Mouse (Mus musculus) intestine, embryonic 14.5 days (tissue): ENCODE data around the gene Agt. TPM values are rescaled to one million over a fixed set of nuclear protein-coding genes. Genes with fewer than 3 reads are reported as not detected.

ENCODE experiments used
- ATAC-seq: fragments of 200-750 bp; cut with Nextera tagmentation; replicated peaks from 2 replicates; pipeline ENCODE4 v1.8.0; 2017; ENCODE audit warnings: low read depth, moderate number of reproducible peaks, moderate TSS enrichment, moderate library complexity; ENCODE audit not compliant: low FRiP score, low TSS enrichment
- DNase-seq: peaks from one replicate; pipeline ENCODE4 v3.0.0-alpha.2; 2018; ENCODE audit warnings: low spot score
- H3K27ac ChIP-seq: fragments of 300-500 bp; sonication (generic); 2 replicates; pipeline ENCODE4 v1.5.1; 2014; ENCODE audit warnings: low read depth, mild to moderate bottlenecking, control low read depth
- H3K27me3 ChIP-seq: fragments of 300-500 bp; sonication (generic); replicated peaks from 2 replicates; pipeline ENCODE4 v1.6.1; 2014; ENCODE audit warnings: low read length, control low read depth; ENCODE audit not compliant: control insufficient read depth, insufficient read depth
- H3K36me3 ChIP-seq: fragments of 300-500 bp; sonication (generic); 2 replicates; pipeline ENCODE4 v1.6.1; 2014; ENCODE audit warnings: low read length, control low read depth; ENCODE audit not compliant: control insufficient read depth, insufficient read depth
- H3K4me1 ChIP-seq: fragments of 300-500 bp; sonication (generic); replicated peaks from 2 replicates; pipeline ENCODE4 v1.6.1; 2014; ENCODE audit warnings: low read length, control low read depth, mixed read lengths; ENCODE audit not compliant: control insufficient read depth, insufficient read depth
- H3K4me2 ChIP-seq: fragments of 300-500 bp; sonication (generic); 2 replicates; pipeline ENCODE4 v1.6.1; 2014; ENCODE audit warnings: low read length
- H3K4me3 ChIP-seq: fragments of 300-500 bp; sonication (generic); 2 replicates; pipeline ENCODE4 v1.5.1; 2014; ENCODE audit warnings: low read depth, low read length, control low read depth, mixed read lengths
- H3K9ac ChIP-seq: fragments of 300-500 bp; sonication (generic); 2 replicates; pipeline ENCODE4 v1.6.1; 2014; ENCODE audit warnings: mild to moderate bottlenecking, low read length
- H3K9me3 ChIP-seq: fragments of 300-500 bp; sonication (generic); 2 replicates; pipeline ENCODE4 v1.6.1; 2016; ENCODE audit warnings: low read length, control low read depth; ENCODE audit not compliant: control insufficient read depth
- WGBS: fragments of 180-500 bp; shearing (Covaris S2); extraction: QIAGEN DNeasy Blood & Tissue Kit; methylation state at CpG from one replicate; pipeline ENCODE4 v1.1.7; 2014; 5-methylcytosine and 5-hydroxymethylcytosine counted together
- polyA plus RNA-seq: library from polyadenylated mRNA; unstranded; fragments of >200 nt; fragmentation: Nextera tagmentation; extraction: Ambion mirVana; gene quantifications from 2 replicates; pipeline ENCODE4 v1.2.1, GENCODE M21; 2014

The Agt gene
- polyA plus RNA-seq, 1 experiment from 2014 or later: 2.7 TPM

GRCm38 (mm10) chr8:124546371-124546770 is 23.1 kb downstream of the Agt start:
- no peak for ATAC-seq
- WGBS: 88% methylated on average over 6 of the region's 6 CpGs
- no peaks in the 10 kb centered on the region for H3K27me3 ChIP-seq

GRCm38 (mm10) chr8:124543272-124543671 is 26.2 kb downstream of the Agt start:
- no peak for ATAC-seq
- no peaks in the 10 kb centered on the region for H3K27me3 ChIP-seq
- H3K27ac ChIP-seq: no peak overlapping the region
- 98% methylated on average over 5 of the region's 5 CpGs for whole genome bisulfite sequencing
- H3K9me3 ChIP-seq: no peaks in the 10 kb centered on the region
- no peak overlapping the region for H3K4me3 ChIP-seq
- DNase-seq: no peak
- no peak overlapping the region for H3K9ac ChIP-seq
- peaks cover 94% of the 10 kb centered on the region for H3K36me3 ChIP-seq
- H3K4me2 ChIP-seq: no peak overlapping the region
- H3K4me1 ChIP-seq: no peaks in the 10 kb centered on the region

More at GRCm38 (mm10) chr8:124546371-124546770, 23.1 kb downstream of the Agt start:
- H3K36me3 ChIP-seq: peaks cover 92% of the 10 kb centered on the region
- DNase-seq: no peak
- no peak overlapping the region for H3K9ac ChIP-seq
- no peak overlapping the region for H3K4me3 ChIP-seq
- H3K4me2 ChIP-seq: no peak overlapping the region
- no peaks in the 10 kb centered on the region for H3K9me3 ChIP-seq
- no peaks in the 10 kb centered on the region for H3K4me1 ChIP-seq
- H3K27ac ChIP-seq: no peak overlapping the region

GRCm38 (mm10) chr8:124542001-124542400 is 27.5 kb downstream of the Agt start:
- H3K4me2 ChIP-seq: no peak overlapping the region
- 93% methylated on average over 4 of the region's 4 CpGs for WGBS
- DNase-seq (no peak), ATAC-seq (no peak)
- H3K9me3 ChIP-seq: no peaks in the 10 kb centered on the region
- no peaks in the 10 kb centered on the region for H3K4me1 ChIP-seq
- peaks cover 98% of the 10 kb centered on the region for H3K36me3 ChIP-seq
- no peak overlapping the region for H3K9ac ChIP-seq
- H3K27me3 ChIP-seq: no peaks in the 10 kb centered on the region
- H3K27ac ChIP-seq: no peak overlapping the region
- no peak overlapping the region for H3K4me3 ChIP-seq

GRCm38 (mm10) chr8:124540906-124541305 is 28.6 kb downstream of the Agt start:
- Histone ChIP-seq H3K27me3 (no peaks in the 10 kb centered on the region), H3K27ac (no peak overlapping the region), H3K9me3 (no peaks in the 10 kb centered on the region), H3K4me3 (no peak overlapping the region), H3K36me3 (peaks cover 88% of the 10 kb centered on the region), H3K9ac (no peak overlapping the region), H3K4me2 (no peak overlapping the region), H3K4me1 (no peaks in the 10 kb centered on the region)
- DNase-seq (no peak), ATAC-seq (peak; percentile 76; the same call in 1 of the 2 replicates)
- WGBS: 81% methylated on average over 12 of the region's 12 CpGs

- Histone ChIP-seq H3K4me3 (no peak overlapping the region), H3K9me3 (no peaks in the 10 kb centered on the region), H3K9ac (no peak overlapping the region), H3K27ac (no peak overlapping the region), H3K27me3 (no peaks in the 10 kb centered on the region), H3K4me2 (no peak overlapping the region), H3K36me3 (peaks cover 88% of the 10 kb centered on the region), H3K4me1 (no peaks in the 10 kb centered on the region)
- DNase-seq (no peak), ATAC-seq (no peak)
- WGBS: 86% methylated on average over 5 of the region's 5 CpGs
These were observed 34.1 kb downstream of the Agt start for GRCm38 (mm10) chr8:124535451-124535850.

- Histone ChIP-seq H3K9me3 (no peaks in the 10 kb centered on the region), H3K27me3 (no peaks in the 10 kb centered on the region), H3K9ac (no peak overlapping the region), H3K4me1 (no peaks in the 10 kb centered on the region), H3K4me2 (no peak overlapping the region), H3K27ac (no peak overlapping the region), H3K36me3 (peaks cover 86% of the 10 kb centered on the region), H3K4me3 (no peak overlapping the region)
- ATAC-seq (no peak), DNase-seq (no peak)
- WGBS: 93% methylated on average over 3 of the region's 3 CpGs
These were observed 36.9 kb downstream of the Agt start for GRCm38 (mm10) chr8:124532626-124533025.

GRCm38 (mm10) chr8:124530996-124531395 is 38.5 kb downstream of the Agt start:
- ATAC-seq: no peak
- Histone ChIP-seq H3K9me3 (no peaks in the 10 kb centered on the region), H3K4me2 (no peak overlapping the region), H3K27ac (no peak overlapping the region), H3K27me3 (no peaks in the 10 kb centered on the region), H3K36me3 (peaks cover 95% of the 10 kb centered on the region), H3K9ac (no peak overlapping the region), H3K4me3 (no peak overlapping the region), H3K4me1 (no peaks in the 10 kb centered on the region)
- DNase-seq: no peak
- 80% methylated on average over 4 of the region's 4 CpGs for WGBS

GRCm38 (mm10) chr8:124530556-124530955 is 39.0 kb downstream of the Agt start:
- no peak overlapping the region for H3K27ac ChIP-seq
- H3K4me1 ChIP-seq: no peaks in the 10 kb centered on the region
- H3K4me2 ChIP-seq: no peak overlapping the region
- H3K9ac ChIP-seq: no peak overlapping the region
- H3K9me3 ChIP-seq: no peaks in the 10 kb centered on the region
- H3K36me3 ChIP-seq: peaks cover 95% of the 10 kb centered on the region
- H3K4me3 ChIP-seq: no peak overlapping the region
- H3K27me3 ChIP-seq: no peaks in the 10 kb centered on the region
- ATAC-seq (no peak), DNase-seq (no peak)
- 91% methylated on average over 7 of the region's 7 CpGs for WGBS

- no peak for DNase-seq
- H3K4me2 ChIP-seq: no peak overlapping the region
- no peaks in the 10 kb centered on the region for H3K9me3 ChIP-seq
- H3K4me1 ChIP-seq: no peaks in the 10 kb centered on the region
- no peak for ATAC-seq
- no peak overlapping the region for H3K27ac ChIP-seq
- 88% methylated on average over 14 of the region's 14 CpGs for WGBS
- H3K27me3 ChIP-seq: no peaks in the 10 kb centered on the region
- H3K36me3 ChIP-seq: peaks cover 92% of the 10 kb centered on the region
- H3K9ac ChIP-seq: no peak overlapping the region
- no peak overlapping the region for H3K4me3 ChIP-seq
These were observed 39.4 kb downstream of the Agt start for GRCm38 (mm10) chr8:124530076-124530475.
